Mouse (Mus musculus) NIH3T3 (cell line): ENCODE measurements at regions not wholly inside any gene's neighbourhood (a gene's known extent, or its start where the extent isn't known, plus 50 kb on each side); places are given as distances from the start of the nearest gene placed in this dataset.

Experiments
- DNase-seq: peaks from one replicate; pipeline ENCODE4 v3.0.0-alpha.2; 2012; ENCODE audit warnings: low read depth

- DNase-seq: no peak
Observed at GRCm38 (mm10) chr12:14088960-14089359, 62.9 kb downstream of the Fam84a start.

DNA sequence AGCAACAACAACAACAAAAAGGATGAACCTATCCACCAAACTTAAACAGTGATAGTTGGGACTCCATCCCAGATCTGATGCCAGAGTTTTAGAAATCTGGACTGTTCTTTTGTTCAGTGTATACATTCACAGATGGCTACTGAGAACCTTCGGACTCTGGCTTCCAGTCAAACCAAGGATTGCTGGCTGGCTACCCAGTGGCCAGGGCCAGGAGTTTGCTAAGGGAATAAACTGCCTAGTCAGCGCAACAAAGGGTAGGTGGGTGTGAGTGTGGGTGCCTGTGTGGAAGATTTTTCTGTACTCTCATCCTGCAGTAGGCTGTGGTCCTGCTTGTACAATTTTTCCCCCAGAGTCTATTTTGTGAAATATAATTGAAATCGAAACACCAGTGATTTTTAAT lies 69.1 kb downstream of the Fam84a start:
- peak; percentile 11 for DNase-seq

- no peak for DNase-seq
Observed at GRCm38 (mm10) chr12:14079892-14080291, 72.0 kb downstream of the Fam84a start.

DNA sequence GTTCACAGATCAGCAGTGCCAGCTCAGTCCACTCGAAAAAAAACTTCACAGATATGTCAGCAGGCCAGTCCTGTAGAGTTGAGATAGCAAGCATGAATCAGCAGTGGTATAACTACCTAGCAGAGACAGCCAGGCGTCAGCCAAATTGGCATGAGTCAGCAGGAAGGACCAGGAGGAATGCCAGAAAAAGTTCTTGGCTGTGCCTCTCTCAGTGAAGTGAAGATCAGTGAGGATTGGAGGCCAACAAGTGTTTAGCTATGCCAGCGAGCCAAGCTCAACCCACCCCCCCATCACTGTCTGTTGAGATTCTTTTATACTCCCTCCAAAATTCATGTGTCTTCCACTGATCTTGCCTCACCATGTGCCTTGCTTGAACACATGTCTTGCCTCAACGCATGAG lies 82.8 kb downstream of the Fam84a start:
- peak; percentile 88 for DNase-seq

DNA sequence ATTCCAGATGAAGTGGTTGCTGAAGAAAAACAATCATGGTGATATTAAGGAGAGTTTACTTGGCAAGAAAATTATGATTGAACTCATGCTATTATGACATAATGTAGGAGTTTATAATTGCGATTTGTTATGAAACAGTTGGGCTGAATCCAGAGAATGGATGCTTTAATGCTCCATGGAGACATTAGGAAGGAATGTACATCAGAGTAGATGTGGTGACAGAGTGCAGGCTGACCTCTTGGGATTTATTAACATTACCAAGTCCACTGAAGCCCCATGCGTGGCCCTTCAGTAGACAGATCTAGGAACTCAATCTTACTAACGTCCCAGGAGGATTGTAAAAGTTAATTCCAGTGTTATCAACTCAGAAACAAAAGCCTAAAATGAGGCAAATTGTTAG lies 86.5 kb downstream of the Fam84a start:
- peak; percentile 48 for DNase-seq

DNA sequence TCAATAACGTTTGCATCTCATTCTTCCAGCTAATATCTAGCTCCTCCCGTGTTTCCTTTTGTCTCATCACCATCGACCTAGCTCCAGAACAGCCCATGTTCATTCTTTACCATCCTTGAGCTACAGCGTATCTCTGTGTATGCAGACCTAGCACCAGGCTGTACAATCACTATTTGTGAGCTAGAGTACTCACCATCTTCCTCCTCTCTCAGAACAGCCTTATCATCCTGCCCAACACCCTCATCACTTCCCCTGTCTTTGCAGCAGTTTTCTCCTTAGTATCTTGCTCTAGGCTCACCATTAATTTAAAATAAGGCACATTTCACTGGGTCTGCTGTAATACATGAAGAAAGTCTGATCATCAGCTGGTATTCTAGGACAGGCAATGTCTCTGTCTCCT lies 88.6 kb downstream of the Fam84a start:
- DNase-seq: no peak

DNA sequence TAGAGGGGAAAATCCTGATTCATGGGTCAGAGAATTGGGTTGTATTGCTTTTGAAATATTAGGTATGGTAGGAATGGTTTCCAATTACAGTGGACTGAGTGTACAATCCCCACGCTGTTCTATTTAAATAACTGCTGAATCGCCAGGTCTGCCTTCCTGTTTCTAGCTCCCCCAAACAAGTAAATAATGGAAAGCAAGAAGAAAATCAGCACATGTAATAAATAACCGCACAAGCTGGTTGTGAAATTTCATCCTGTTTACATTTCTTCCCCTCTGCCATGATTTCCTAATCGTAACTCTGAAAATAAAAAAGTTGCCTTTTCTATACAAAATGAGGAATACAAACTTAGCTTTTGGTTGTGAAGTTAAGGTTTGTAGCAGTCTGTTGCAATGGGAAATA lies 95.7 kb downstream of the Fam84a start:
- peak; percentile 45 for DNase-seq

DNA sequence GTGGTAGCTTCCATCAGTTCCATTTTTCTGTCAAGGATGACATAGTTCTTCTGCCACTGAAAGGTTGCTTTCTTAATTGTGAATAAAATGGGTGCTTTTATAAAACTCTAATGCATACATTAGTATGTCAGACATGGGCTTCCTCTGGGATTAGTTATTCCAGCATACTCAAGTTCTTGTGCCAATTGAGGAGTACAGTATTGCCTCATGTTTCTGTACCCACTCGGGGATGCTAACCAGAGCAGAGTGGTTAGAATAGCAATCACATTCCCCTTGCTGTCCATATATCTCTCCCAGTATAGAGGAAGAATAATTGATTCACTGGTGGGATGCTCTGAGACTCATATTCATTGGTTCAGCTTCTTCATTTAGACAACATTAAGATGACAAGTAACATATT lies 119.5 kb downstream of the Fam84a start:
- DNase-seq: no peak

DNA sequence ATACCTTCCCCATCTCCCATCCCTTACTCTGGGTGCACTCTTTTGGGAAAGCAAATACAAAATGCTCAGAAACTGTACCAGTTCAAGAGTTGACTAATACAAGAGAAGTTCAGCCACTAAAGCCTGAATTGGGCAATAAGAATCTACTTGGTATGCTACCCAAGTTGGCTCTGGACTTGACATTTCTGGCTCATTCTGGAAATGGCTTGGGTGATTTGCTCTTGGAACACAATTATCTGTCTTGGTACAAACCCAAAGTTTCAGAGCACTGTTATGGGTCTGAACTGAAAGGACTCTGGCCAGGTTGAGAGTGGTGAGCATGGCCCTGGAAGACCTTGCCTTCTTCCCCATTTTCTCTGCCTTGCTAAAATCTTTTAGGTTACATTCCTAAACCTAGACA lies 136.6 kb downstream of the Fam84a start:
- no peak for DNase-seq

GRCm38 (mm10) chr12:14005991-14006390 lies 145.9 kb downstream of the Fam84a start:
- DNase-seq: no peak

- DNase-seq: no peak
Observed at GRCm38 (mm10) chr12:14001672-14002071, 150.2 kb downstream of the Fam84a start.

- DNase-seq: no peak
Observed at GRCm38 (mm10) chr12:13984396-13984776, 167.5 kb downstream of the Fam84a start.

GRCm38 (mm10) chr12:13983631-13984395 lies 168.0 kb downstream of the Fam84a start:
- DNase-seq: no peak

- no peak for DNase-seq
Observed at GRCm38 (mm10) chr12:13964537-13964936, 187.3 kb downstream of the Fam84a start.

- no peak for DNase-seq
Observed at GRCm38 (mm10) chr12:13939494-13939893, 212.4 kb downstream of the Fam84a start.

GRCm38 (mm10) chr12:13921066-13921465 lies 230.8 kb downstream of the Fam84a start:
- no peak for DNase-seq

DNA sequence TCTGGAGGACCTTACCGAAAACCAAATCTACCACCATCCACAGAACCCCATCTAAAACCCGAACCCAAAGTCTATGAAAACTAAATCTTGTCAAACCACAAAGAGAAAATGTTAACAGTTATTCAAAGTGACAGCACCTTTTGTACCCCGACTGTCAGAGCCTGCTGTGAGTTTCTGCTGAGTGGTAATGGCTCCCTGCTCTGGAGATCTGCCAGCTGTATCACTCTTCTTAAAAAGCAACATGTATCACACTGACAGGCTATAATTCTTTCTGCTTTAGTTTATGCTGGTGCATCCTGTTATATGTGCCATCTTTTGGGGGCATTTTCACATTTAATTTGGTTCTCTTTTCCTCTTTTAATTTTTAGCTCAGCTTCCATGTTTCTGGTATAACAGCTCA lies 268.5 kb downstream of the Fam84a start:
- no peak for DNase-seq

DNA sequence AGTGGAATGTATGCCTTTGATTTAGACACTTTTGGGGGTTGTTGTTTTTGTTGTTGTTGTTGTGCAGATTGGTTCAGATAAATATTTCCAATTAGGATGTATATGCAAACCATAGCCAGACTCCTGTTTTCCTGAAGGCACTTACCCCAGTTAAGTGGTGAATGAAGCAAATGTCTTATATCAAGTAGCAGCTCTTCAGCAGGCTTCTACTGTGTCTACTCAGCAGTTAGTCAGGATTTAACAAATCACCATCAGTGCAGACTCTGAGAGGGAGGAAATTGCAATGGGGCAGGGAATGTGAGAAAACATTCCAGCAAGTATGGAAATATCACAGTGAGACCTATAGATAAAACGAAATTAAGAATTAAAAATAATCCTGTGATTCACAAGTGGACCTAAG lies 282.7 kb downstream of the Fam84a start:
- no peak for DNase-seq

- no peak for DNase-seq
Observed at GRCm38 (mm10) chr12:13861226-13861625, 290.6 kb downstream of the Fam84a start.

GRCm38 (mm10) chr12:13844532-13845485 lies 307.0 kb downstream of the Fam84a start:
- peak; percentile 59 for DNase-seq

DNA sequence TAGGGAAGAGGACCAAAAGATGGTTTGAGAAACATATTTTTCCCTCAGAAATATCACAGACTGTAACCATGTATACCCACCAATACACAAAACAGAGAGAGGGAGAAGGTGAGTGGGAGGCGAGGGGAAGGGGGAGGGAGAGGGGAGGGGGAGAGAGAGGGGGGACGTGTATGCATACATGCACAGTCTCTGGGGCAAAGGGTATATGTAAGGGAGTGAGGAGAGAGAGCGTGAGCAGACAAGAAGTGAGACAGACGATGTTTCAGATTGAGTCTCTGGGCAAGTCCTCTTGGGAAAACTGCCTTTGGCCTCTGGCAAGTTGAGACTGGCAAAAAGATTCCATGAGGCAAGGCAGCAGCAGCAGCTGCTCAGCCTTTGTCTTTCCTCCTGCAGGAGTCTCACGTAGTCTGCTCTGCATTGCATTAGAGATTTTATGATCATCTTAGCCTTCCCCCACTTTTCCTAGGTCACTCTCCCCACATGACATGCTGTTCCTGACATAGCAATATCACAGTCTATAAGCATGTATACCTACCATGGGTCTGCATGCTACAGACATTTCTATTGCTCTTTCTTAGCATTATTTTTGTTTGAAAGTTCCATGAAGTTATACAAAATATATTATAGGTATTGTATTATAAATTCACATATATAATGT lies 308.3 kb downstream of the Fam84a start:
- no peak for DNase-seq

- DNase-seq: no peak
Observed at GRCm38 (mm10) chr12:13841238-13841637, 310.6 kb downstream of the Fam84a start.

DNA sequence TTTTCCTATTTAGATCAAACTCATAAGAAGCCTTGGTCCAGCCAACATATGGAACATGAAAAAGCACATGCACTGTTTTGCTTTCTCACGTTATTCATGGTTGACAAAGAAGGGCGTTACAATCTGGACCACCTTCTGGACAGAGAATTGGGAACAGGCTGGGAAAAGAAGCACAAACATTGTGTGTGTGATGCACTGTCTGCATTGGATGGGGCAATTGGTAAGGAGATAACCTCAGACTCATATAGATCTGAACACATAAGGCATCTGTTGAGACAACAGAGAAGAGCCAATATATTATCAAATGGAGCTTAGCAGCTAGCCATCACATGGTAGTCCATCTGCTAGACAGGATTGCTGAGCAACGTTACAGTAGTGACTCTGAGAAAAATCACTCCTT lies 317.1 kb downstream of the Fam84a start:
- DNase-seq: no peak
